Mouse (Mus musculus): ENCODE measurements around the gene Tgfbr2.

DNA sequence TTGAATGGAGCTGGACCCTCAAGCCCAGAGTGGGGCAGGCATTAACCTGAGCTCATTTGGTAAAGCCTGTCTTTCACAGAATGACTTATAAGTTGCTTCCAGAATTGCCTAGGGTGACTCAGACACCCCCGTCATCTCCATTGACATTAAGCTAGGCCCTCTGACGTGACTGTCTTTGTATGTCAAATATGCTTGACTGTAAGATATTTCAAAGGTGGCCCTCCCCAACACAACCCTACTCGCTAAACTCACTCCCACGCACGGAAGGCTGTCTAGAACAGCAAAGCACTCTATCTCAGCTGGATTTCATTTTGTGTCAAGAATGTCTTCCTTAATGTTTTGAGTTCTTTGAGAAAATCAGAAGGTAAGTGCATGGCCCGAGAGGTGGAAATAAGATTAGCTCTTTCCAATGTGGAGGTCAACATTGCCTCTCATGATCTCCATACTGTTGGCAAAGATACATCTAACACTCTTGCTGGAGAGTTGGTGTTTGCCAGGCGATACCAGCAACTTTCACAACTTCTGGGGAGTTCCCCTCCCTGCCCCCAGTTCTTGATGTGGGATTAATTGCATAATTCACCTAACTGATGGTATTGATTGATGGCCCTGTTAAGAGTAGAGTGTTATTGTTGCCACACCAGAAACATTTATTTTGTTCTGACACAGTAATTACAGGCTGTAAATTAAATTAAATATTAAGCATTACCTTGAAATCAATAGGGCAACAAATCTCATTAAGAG lies 83.9 kb downstream of the Tgfbr2 start:
- TF ChIP-seq CTCF (IDR thresholded peaks at IDR 0.05; ENCODE audit: borderline replicate concordance, insufficient read depth, low read length) (no peak), POLR2A (IDR thresholded peaks at IDR 0.05; ENCODE audit: low read depth, low read length) (no peak)

All from embryonic fibroblast, embryonic 13.5 days (primary cell).